Mouse (Mus musculus): ENCODE results near the gene G430095P16Rik.

The G430095P16Rik gene

DNA sequence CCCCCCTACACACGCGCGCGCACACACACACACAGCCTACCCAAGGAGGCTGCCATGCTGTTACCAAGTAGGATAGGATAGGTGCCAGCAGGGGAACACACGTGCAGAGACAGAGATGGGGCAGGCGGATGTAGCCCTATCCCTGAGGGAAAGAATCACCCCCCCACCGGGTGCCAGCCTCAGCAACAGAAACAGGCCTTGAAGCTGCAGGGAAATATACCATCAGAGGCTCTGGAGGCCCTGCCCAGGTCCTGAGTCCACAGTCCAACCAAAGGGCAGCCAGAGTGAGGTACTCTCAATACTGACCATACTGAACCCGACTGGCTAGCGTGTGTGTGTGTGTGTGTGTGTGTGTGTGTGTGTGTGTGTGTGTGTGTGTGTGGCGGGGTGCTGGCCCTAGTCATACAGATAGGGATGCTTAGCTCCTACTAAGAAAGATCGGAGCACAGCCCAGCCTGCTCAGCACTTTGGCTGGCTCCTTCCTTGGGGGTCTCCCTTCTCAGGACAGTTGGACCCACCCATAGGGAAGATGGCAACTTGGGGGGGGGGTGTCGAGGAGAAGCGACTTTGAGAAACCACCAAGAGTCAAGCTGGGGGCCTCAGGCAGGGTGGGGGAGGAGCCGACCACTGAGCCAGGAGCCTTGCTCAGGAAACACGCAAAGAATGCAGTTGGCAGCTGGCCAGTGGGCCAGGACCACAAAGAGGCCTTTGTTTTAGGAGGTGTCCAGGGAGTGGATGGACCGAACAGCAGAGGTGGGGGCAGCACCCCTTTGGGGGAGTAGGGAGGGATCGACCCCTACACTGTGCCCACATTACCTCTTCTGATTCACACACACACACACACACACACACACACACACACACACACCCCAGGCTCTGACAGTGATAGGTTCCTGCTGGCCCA, 21.0 kb downstream of the G430095P16Rik start:
- DNase-seq: no peak

DNA sequence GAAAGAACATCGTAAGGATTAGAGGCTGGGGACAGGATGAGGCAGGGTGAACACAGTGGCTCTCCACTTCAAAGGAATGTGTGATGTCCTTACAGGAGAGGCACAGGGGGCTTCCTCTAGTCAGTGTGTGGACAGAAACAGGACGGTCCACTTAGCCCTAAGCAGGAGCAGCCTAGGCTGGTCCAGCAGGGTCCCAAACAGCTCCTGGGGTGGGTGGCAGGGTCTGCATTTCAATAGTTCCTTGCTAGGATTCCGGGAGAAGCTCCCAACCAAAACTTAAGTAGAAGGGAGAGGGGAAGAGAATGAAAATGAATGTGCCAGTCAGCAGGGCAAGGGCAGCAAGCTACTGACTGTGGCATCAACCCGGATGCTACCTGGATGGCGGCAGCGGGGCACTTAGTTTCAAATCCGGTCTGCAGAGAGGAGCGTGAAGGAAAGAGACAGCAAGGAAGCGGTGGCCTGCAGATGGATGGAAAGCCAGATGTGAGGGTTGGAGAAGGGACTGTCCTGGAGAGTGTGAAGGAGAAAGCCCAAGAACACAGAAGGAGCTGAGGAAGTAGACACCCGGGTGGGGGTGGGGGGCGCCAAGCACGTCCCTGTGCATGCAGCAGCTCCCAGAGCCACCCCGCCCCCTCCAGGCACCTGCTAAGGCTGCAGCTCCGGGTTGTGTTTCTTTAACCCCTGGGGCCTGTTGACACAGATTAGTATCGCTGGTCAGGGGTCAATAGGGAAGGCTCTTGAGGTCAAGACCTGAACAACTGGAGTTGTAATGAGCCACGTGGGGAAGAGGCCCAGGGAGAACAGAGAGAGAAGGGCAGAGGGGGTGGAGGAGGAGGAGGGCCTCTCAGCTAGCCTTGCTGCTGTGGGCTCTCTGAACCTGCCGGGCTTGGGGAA, 22.5 kb downstream of the G430095P16Rik start:
- DNase-seq: no peak

- DNase-seq: no peak
Observed at GRCm38 (mm10) chr8:84749519-84749918, 26.7 kb downstream of the G430095P16Rik start.

DNA sequence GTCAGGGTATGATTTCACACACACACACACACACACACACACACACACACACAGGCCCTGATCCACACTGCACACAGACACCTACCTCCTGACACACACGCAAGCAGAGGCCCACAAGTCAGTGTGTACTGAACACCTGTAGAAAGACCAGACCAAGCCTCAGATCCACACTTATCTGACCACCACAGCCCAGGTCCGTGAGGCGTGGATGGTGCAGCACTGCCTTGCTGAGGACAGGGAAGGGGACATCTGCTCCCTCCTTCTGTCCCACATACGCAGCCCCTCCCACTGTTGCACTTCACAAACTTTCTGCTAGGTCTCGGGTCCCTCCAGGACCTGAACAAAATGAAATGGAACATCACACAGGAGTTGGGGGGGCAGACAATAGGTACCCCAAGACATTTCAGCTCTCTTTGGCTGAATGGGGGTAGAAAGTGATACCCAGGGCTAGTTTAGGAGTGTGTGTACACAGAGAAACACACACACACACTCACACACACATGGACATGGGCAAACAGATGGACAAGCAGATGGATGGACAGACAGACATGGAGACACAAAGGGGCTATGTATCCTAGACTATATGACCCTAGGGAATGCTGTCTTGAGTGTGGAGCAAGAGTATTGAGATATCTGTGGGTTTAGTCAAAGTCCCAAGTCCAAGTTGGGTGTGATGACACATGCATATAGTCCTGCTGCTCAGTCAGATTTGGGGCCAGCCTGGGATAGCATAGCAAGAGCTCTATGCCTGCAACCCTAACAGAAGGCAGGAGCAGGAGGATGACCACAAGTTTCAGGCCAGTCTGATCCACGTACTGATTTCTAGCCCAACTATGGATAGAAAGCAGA, 30.2 kb downstream of the G430095P16Rik start:
- no peak for DNase-seq

DNA sequence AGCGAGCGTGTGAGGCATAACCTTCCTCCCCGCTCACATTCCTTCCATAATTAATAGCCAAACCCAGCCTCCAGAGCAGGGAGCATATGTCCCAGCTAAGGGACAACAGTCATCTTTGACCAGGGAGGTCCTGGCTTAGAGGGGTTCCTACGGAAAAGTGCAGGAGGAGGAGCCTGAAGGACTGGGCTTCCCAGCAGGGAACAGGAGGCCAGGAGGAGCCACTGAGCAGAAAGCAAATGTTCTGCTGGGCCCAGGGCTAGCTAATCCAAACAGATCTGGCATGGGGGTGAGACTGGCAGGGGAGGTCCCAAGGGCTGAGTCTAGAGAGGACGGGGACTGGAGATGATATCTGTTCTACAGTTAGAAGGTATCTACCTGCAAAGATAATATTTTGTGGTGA, 34.7 kb downstream of the G430095P16Rik start:
- no peak for DNase-seq

DNA sequence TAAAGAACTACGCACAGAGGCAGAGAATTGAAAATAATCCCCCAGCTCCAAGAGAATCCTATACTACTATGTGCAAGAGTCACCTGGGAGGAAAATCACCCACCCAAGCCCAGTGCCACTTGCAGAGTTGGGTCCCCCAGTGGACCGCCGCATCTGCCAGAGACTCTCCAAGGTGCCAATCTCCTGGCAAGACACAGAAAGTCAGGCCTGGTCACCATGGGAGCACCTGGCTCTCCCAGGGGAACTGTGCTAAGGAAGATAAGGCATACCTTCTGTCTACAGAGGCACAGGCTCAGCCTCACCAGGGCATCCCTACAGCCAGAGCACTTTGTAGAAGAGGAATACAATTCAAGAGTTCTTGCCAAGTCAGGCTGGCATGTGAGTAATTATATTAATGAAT, 35.5 kb downstream of the G430095P16Rik start:
- DNase-seq: no peak

GRCm38 (mm10) chr8:84759126-84759525, 36.3 kb downstream of the G430095P16Rik start:
- DNase-seq: no peak

DNA sequence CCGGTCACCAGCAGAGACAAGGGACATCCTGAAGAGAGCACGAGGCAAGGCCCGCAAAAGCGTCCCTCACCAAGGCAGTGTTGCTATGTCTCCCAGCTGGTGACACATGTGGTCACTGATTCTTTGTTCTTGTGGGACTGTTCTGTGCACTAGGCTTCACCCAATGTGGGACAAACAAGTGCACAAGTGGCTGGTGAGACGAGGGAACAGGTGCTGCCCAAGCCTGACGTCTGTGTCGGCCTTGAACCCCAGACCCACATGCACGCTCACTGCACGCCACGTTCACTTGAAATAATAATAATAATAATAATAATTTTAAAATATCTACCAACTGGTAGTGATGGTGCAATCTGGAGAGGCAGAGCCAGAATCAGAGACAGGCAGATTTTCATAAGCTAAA, 36.9 kb downstream of the G430095P16Rik start:
- no peak for DNase-seq

DNA sequence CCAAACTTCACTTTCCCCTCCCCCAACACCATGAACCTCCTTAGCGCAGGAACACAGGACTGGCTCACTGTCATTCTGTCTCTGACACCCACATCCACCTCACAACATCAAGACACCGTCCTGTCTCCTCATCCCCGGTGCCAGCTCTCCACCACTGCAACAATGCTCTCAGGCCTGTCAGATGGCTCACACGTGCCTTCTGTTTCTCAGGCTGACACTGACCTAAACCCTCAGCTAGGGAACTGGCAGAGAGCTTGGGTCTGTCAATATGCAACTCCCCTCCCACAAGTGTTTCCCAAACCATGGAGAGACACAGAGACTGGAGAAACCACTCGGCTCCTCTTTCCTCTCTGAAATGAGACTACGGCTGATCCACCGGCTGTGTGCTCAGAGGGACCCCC, 37.6 kb downstream of the G430095P16Rik start:
- no peak for DNase-seq

GRCm38 (mm10) chr8:84760901-84761300, 38.1 kb downstream of the G430095P16Rik start:
- no peak for DNase-seq

DNA sequence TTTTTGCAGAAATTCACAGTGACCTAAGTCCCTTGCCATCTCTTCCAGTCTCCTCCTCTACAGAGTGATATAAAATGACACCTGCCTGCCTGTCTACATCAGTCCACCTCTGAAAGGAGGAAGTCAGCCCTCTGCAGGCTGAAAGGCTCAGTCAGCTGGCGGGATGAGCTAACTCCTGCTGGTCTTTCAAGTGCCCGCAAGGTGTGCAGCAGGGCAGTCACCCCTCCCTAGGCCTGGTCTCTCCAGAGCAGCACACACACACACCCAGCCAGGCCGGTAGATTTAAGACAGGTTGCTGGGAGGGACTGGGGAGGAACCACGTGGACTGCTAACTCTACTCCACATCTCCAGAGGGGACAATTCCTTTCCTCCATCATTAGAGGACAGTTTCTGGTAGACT, 41.3 kb downstream of the G430095P16Rik start:
- DNase-seq: no peak

- no peak for DNase-seq
Observed at GRCm38 (mm10) chr8:84764870-84765495, 42.2 kb downstream of the G430095P16Rik start.

DNA sequence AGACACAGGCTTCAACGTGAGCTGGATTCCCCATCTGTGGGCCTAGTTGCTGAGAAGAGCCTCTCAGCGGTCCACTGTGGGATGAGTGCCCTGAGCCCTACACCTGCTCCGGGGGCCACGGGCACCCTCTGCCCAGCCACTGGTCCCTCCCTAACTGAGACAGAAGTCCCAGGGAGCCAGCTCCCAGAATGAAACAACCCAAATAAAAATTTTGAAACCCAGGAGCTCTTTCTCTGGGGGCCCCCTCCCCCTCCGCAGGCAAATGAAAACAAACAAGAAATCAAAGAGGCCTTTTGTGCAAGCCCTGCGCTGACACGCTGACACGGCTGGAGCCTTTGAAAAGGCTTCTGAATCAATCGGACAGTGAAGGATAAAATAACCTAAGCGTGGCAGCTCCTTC, 42.8 kb downstream of the G430095P16Rik start:
- no peak for DNase-seq

- DNase-seq: no peak
Observed at GRCm38 (mm10) chr8:84766422-84766821, 43.6 kb downstream of the G430095P16Rik start.

DNA sequence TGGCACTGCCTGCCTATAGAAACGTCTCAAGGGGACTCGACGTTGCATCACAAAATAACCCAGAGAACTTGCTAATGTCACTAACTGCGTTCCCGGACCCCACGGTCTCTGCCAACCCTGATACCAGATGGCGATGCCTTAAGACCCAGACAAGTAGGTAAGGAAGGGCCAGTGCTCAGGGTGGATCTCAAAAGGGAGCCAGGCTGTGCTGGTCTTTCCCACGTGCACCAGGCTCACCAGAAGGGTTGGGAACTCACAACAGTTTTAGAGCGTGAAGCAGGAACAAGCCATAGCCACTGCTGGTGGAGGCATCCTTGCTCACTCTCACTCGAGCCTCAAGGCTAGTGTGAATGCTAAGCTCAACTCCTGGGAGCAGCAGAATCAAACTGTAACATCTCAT, 44.4 kb downstream of the G430095P16Rik start:
- no peak for DNase-seq

GRCm38 (mm10) chr8:84768343-84769095, 45.7 kb downstream of the G430095P16Rik start:
- no peak for DNase-seq

DNA sequence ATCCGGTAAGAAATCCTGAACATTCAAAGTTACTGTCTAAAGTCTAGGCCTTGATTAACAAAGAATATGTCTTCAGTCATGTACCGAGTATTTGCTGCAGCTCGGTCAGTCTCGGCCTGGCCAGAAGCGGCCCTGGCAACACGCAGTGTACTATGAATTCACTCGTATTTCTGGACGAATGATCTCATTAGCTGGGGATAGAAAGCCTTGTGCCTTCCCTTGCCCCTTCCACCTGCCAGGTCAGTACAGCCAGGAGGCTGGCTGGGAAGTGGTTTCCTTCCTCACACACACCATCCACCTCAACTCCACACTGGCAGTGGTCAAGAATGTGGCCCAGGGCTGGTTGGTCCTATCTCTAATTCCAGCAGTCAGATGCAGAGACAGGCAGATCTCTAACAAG, 46.5 kb downstream of the G430095P16Rik start:
- DNase-seq: no peak

DNA sequence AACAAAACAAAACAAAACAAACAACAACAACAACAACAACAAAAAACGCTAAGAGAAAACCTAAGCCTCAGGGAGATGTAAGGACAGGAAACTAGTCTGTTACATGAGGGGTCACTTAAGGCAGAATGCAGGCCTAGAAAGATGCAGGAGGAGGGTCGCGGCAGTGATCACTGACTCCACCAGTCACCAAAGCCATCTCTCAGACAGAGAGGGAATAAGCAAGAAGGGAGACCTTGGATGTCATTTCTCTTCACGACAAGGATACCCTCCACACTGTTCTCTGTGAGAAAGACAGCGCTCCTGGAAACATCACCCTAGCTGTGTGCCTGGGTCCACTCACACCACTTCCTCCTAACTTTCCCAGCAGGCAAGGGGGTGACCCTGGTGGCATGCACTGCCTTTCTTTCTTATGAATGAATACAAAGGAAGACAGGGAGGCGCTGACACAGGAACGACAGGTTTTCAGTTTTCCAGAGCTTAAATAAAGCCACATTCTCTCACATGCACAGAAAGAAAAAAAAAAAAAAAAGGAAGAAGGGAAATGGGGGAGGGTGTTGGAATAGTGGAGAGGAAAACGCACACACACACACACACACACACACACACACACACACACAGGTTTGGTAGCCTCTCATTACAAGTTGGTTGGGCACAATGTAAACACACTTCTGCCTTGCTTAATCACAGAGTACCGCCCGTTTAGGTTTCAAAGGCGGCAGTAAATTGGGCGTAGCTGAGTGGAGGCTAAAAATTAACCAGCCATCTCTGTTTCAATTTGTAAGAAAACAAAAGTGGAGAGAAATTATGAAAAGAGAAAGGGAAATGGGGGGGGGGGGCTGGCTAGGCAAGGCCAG, 47.5 kb downstream of the G430095P16Rik start:
- no peak for DNase-seq

- no peak for DNase-seq
Observed at GRCm38 (mm10) chr8:84771000-84771687, 48.3 kb downstream of the G430095P16Rik start.

- DNase-seq: no peak
Observed at GRCm38 (mm10) chr8:84771941-84772378, 49.2 kb downstream of the G430095P16Rik start.
